Mouse (Mus musculus) spleen, adult 2 months (tissue): ENCODE measurements around the gene Hist1h2bh.

Experiments
- CTCF ChIP-seq: fragments of 200-500 bp; IDR thresholded peaks from 2 replicates; pipeline ENCODE4 v1.5.1; 2011; ENCODE audit warnings: mild to moderate bottlenecking, inconsistent platforms; ENCODE audit not compliant: insufficient read depth, insufficient read length, insufficient replicate concordance; ENCODE audit errors: extremely low read depth
- POLR2A ChIP-seq: fragments of 200-500 bp; IDR thresholded peaks from 2 replicates; pipeline ENCODE4 v1.6.1; 2011; ENCODE audit warnings: low read depth, low read length, inconsistent platforms

GRCm38 (mm10) chr13:23537006-23537710 lies 6.0 kb downstream of the Hist1h2bh start:
- TF ChIP-seq POLR2A (no peak), CTCF (no peak)
